Mouse (Mus musculus) left cerebral cortex, postnatal 14 days (tissue): ENCODE data around the gene Bptf. TPM values are rescaled to one million over a fixed set of nuclear protein-coding genes. Genes with fewer than 3 reads are reported as not detected.
"Not testable (repeated sequence)": the region's sequence is repeated elsewhere in the genome, so short reads cannot be mapped to it uniquely, and the experiment has no call there.

ENCODE experiments used
- DNase-seq, 2 experiments: peaks; one replicate each; pipeline ENCODE4 v3.0.0; 2021 to 2022; ENCODE audit warnings: low spot score in 2 of 2, mixed read lengths in 1 of 2
- intact Hi-C: fragments of 180-260 bp; cut with DNase I; formaldehyde crosslinking; loops from one replicate; pipeline ENCODE4 v1.15.1; 2025
- total RNA-seq, 2 experiments: library from RNA; stranded (reverse); gene quantifications; 2 replicates each; pipeline ENCODE4 v1.2.3; 2021

Gene Bptf
- total RNA-seq, 2 experiments from 2014 or later: 57.9 to 59.8 TPM

DNA sequence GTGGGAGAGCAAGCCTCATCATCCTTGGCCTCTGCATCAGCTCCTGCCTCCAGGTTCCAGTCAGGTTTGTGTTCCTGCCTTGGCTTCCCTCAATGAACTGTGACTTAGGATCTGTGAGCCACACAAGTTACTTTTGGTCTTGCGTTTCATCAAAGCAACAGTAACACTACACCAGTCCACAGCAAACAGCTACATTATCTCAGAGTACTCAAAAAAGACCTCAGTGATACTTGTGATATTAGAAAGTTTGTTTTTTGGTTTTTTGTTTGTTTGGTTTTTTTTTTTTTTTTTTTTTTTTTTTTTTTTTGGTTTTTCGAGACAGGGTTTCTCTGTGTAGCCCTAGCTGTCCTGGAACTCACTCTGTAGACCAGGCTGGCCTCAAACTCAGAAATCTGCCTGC, 5.2 kb downstream of the Bptf start:
- DNase-seq, intact Hi-C loops: not testable (repeated sequence)

DNA sequence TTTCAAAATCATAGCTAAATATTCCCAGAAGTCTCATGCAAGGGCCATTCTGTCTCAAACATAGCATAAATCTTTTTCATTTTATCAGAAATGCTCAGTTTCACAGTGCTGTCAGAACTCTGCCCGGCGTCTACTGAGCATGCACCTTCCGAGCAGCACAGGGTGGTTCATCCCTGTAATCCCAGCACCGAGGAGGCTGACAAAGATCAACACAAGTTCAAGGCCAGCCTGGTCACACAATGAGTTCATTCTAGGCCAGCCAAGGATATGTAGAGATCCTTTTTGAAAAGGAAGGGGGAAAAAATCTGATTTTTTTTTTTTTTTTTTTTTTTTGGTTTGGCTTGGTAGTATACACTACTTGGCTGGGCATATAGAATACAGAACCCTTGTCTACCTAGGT, 6.9 kb downstream of the Bptf start:
- intact Hi-C loops: no loop called here

DNA sequence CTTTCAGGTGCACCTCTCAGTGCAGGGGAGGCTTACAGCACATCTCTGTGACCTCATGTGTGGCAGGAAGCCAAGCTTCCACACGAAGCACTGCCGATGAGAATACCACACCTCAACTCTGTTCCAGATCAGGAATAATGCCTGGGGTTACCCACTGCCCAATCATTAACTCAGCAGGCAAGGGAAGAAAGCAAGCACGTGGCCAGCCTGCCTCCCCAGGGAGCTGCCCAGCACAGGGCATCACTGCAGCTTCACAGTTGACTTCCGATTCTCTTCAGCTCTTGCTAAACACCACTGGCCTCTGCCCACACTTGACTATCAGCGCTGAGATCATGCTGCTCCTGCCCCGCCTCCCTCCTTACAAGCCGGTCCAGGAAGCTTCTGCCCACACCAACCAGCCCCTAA, 7.6 kb downstream of the Bptf start:
- intact Hi-C loops: no loop called here
- DNase-seq: peak in 1 of 2 experiments; percentile 15

More for the DNA sequence above, 6.9 kb downstream of the Bptf start:
- no peak for DNase-seq

DNA sequence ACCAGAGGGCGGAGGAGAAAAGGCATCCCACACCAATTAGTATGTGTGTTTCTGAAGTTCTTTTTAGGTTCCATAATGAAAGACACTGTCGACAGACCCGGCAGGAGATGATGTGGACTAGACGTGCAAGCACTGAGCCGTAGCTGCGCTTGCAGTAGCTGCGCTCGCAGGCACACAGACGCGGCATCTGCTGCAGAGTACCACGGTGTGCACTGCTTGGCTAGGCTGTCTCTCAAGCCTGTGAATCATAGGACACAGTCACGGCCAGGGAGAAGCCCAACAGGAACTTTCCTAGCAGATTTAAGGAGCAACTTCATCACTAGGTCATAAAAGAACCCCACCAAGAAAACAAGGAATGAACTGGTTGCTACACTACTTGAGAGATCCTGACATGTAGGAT, 14.1 kb downstream of the Bptf start:
- DNase-seq: no peak
- intact Hi-C loops: no loop called here

DNA sequence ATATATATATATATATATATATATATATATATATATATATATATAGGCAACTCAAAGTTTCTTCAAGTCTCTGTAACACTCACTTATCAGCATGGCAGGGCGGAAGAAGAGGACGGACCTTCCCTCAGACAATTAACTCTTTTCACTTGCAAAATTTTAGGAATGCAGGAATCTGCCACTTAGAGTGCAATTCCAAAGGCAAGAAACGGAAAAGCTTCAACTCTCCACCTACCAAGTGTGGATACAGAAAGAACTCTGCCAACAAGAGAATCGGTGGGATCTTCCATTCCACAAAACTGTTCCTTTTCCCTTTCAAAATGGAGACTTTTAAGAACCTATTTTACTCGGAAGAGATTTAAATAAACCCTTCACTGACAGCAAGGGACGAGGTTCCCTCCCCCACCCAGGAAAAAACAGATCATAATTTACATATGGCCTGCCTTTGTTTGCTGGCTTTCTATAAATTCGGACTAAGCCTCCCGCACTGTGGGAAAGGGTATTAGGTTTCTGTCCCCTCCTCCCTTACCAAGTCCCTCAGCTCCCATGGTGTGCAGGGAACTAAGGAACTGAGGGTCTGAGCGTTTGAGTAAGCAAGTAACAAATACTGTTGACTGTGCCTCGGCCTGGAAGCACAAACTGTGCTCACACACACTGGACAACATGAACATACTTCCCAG, 17.9 kb downstream of the Bptf start:
- DNase-seq: no peak
- intact Hi-C loops: no loop called here

DNA sequence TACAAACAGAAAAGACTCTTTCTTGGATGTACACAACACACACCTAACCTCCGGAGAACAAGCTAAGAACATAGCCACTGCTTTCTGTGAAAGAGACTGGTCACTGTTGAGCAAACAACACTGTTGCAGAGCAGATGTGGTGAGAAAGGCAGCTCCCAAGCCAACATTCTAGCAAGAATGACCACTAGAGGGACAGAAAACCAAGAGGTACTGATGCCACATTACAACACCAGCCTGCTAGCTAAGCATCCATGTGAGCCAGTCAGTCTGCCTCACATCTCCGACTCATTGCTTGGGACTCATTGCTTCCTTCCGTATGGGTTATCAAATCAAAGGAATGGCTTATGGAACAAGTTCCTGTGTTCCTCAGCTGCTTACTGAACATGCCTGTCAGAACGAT, 18.8 kb downstream of the Bptf start:
- peak in 1 of 2 experiments; percentile 40 for DNase-seq
- intact Hi-C loops: no loop called here

DNA sequence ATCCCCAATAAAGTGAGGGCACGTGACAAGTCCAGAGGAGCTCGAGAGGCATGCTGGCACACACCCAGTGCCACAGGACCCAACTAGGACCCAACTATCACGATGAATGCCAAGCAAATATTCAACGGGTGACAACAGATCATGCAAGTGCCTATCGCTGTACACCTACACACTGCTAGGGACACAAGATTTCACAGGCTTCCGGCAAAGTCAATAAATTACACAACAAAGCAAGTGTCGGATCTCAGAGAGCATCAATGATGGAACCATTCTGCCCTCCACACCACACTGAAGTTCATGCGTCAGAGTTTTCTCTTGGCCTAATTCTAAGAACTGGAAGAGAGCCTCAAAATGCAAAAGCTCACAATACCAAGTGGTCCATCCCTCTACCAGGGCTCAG, 22.3 kb downstream of the Bptf start:
- intact Hi-C loops: no loop called here
- DNase-seq: no peak

DNA sequence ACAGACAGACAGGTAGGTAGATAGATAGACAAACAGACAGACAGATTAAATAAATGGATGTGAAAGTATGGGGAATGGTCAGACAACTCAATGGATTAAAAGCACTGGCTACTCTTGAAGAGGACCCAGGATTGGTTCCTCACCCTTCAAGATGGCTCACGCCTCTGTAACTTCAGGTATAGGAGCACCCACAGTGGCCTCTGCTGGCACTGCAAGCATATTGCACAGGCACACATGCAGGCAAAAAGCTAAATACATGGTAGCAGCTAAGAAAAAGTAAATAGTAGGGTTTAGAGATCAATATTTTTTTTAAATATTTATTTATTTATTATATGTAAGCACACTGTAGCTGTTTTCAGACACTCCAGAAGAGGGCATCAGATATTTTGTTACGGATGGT, 23.0 kb downstream of the Bptf start:
- no peak for DNase-seq
- intact Hi-C loops: no loop called here

DNA sequence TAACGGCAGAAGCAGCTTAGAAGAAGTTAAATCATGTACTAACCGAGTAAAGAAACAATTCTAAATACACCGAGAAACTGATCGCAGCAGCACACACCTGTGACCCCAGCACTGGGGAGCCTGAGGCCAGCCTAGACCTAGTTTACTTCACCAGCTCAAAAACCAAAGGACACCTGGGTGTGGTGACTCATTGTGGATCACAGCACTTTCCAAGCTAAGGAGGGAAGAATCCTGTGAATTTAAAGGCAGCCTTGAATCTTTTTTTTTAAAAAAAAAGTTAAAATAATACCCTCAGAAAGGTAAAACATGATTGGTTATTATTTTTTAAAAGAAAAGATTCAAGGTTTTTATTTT, 24.2 kb downstream of the Bptf start:
- no peak for DNase-seq
- intact Hi-C loops: no loop called here

DNA sequence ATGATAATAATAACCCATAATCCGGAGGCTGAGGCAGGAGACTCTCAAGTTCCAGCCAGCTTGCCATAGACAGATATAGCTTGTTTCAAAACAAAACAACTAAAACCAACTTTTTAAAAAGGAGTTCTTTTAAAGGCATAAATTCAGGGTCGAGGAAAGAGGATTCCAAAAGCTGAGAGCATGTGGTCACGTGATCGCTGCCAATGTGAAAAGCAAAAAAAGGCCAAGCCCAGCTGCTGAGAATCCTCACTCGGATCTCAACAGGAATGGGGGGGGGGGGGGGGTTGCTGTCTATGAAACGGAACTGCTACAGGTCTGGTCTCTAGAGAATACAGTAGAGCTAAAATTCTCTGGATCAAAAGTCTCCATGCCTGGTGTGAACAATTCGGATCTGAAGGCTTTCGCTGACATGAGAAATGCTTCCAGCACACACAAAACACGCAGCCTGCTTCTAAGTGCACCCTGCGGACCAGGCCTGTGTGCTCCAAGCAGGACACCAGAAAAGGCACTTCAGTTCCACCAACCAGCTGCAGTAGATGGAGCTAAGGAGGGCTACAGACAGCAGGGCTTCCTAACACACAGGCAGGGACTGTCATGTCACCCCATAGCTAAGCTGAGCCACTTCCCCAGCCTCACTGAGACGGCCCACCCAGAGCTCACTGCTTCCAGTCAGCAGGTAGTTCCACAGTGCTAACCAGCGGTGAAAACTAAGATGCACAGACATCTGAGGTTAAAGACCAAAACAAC, 24.8 kb downstream of the Bptf start:
- intact Hi-C loops: no loop called here
- no peak for DNase-seq

DNA sequence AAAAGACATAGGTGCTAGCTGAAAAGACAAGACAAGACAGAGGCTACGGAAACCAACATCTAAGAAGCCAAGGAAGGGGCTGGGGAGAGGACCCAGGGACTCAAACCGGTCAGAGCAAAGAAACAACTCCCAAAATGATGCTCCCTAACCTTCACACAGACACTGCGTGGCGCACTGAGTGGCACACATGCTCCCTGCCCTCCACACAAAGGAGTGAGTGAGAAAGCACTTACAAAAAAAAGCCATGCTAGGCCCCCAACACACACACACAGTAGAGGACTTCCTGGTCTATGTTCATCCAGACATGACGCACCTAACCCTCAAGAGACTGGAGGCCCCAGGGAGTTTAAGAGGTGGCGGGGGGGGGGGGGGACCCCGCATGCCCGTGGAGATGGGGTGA, 25.5 kb downstream of the Bptf start:
- intact Hi-C loops: no loop called here
- DNase-seq: no peak

DNA sequence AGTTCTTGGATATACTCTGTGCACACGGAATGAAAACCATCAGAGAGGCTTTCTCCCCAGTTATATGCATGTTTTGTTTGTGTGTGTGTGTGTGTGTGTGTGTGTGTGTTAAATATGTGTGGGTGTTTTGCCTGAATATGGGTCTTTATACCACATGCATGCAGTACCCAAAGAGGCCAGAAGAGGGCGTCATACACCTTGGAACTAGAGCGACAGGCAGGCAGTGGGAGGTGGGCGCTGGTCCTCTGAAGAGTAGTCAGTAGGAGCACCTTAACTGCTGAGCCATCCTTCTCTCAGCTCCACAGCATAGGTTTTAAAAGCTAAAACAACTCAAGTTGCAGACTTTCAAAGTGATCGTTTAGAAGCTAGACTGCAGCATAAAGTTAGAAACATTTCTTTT, 26.7 kb downstream of the Bptf start:
- DNase-seq: peak; percentile 70 to 88
- intact Hi-C loops: no loop called here

DNA sequence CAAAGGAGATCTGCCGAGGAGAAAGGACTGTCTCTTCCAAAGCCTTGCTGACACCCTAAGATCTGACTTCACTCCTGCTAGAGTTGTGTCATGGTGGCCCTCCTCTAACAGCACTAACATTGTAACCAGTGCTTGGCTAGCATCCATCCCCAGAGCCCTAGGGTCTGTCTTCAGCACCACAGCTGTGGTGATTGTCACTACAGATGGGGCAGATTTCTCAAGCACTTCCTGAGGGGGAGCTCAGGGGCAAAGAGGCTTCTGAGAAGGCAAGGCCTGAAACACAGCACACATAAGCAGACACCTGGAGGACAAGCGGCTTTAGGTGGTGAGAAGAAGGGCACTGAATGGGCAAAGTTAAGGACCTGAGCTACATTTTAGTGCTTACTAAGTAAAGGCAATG, 28.2 kb downstream of the Bptf start:
- intact Hi-C loops: no loop called here
- no peak for DNase-seq

DNA sequence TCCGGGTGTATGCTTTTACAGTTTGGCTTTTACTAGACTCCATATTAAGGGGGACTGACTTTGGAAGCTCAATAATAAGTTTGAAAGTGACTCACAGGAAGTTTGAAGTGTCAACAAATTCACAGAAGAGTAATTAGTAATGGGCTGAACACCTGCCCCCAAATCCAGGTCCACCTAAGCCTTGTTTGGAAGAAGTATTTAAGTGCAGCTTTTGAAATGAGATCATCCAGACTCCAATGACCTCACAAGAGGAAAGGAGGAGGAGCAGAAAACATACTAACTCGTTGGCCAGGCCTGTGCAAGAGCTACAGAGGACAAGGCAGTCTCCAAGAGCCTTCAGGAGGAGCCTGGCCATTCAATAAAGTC, 28.7 kb downstream of the Bptf start:
- no peak for DNase-seq
- intact Hi-C loops: no loop called here

DNA sequence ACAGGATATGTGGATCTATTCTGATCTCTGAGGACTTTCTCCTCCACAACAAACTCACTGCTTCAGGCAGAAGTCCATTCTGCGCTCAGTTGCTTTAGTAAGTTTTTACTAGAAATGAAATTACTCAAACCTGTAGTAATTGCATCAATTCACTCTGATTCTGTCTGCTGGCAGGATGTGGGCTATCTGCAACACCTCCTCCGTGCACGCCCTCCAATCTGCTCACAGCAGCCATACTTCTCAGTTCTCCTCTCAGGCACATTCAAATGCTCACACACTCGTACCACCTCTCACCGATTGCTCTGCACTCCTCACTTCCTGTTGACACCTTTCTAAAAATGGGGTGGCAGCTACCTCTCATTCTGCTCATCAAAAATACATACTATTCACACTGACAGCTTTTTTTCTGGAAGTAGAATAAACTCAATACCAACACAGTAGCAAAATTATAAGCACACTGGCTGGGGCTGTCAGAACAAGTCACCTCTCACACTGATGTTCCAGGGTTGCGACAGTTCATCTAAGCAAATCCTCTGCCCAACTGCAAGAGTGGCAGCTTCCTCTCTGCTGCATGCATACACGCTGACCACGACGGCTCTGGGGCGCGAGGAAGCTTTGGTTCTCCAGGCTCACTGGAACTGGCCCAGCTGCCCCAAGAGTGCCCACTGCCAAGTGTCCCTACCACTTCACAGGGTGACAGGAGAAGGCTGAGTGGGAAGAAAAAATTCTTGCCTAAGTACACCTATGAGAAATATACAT, 29.3 kb downstream of the Bptf start:
- DNase-seq: peak; percentile 36 to 42
- intact Hi-C loops: no loop called here

DNA sequence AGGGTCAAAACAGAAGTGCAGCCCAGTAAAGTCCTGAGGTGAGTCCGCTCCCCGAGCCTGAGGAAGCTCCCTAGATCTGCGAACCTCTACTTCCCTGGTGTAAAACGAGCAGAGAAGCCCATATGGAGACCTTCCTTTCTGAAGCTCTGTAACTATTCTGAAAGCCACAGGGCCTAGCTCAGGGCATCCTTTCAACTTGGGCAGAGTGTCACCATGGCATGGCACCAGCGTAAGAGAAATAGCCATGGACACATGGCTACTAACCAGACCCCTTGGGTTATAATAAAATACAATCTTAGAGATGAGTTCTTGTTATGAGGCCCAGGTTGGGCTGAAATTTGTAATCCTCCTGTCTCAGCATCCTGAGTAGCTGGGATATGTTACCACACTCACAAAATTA, 35.0 kb downstream of the Bptf start:
- no peak for DNase-seq
- intact Hi-C loops: no loop called here

DNA sequence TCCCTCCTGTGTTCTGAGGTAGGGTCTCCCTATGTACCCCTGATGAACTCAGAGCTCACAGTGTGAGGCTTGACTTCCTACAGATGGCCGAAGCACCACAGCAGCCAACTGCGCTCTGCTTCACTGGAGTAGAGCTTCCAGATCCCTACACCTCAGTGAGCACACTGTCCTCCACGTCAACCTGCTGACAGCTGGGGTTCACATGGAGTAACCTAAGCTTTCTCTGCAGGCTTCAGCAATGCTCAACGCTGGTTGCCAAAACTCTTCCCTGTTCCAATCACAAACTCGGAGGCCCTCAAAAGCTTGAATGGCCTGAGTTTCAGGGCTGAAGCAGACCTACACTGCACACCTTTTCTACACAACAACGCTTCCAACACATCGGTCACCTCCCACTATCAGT, 38.1 kb downstream of the Bptf start:
- intact Hi-C loops: no loop called here
- DNase-seq: no peak

DNA sequence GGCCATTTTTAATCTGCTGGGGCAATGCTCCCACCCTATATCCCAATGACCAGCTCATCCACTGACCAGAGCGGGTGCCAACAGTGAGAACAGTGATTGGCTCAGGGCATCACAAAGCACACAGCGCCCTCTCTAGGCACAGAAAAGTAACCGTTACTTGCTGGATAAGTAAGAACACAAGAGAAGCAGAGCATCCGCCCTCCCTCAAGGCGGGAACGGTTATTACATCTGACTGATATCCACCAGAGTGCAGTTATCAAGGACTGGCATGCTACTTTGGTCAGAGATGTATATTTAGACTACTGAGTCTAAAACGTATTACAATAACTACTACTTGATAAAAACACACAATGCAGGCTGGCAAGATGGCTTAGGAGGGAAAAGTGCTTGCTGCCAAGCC, 39.3 kb downstream of the Bptf start:
- intact Hi-C loops: no loop called here
- DNase-seq: no peak

DNA sequence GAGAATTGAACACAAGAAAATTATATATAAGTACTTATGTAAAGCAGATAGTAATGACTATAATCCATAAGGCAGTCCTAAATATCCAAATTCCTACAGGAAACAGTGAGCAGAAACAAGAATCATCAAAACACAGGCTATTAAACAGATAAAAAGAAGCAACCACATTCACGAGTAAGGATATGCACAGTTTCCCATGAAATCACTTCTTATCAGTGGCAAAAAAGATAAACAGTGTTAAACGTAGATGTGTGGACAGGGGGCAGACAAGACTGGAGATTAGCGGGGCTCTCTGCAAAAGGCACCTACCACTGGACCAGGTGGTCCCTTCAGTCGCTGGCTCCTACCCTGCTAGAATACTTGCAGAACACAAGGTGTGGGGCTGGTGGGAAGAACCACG, 46.1 kb downstream of the Bptf start:
- intact Hi-C loops: no loop called here
- no peak for DNase-seq

DNA sequence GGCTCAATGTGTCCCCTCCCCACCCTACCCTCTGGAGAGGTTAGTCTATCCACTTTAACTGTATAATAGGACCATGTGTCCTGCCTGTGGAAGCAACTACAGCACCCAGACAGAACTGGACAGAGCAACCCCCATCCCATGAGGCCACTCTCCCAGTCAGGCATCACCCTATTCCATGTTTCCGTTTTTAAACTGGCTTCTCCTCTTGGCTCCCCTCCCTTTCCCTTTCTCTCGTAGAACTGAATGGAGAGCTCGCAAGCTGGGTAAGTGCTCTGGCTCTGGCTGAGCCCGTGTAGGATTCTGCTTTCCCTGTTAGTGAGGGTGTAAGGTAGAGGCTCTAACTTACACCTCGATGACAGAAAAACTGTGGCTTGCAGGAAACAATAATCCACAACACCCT, 48.4 kb downstream of the Bptf start:
- DNase-seq: no peak
- intact Hi-C loops: no loop called here
